ENCODE assay signal across 28 mouse cellular contexts in the genomic region with DNA sequence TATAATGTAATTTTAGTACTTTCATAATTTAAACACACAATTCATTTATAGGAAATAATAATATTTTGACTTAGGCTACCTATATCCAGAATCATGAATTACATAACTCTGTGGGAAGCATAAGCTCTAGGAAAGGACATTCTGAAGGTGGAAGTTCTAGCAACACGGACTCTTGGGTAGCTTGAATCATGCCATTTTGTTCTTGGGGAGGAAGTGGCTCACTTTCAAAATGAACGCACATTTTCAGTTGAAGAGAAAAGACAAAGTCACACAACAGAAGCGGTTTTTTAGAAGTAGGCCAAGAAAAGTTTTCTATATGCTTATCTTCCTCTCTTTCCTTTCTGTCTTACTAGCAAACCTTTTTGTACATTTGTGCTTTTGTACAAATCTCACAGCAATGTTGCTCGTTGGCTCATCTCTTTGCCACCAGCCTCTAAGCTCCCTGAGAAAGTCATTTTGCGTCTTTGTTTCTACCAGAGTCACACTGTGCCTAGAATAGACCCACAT. TPM values are rescaled to one million over a fixed set of nuclear protein-coding genes. Genes with fewer than 3 reads are reported as not detected.
DNase-seq lines count a peak whose midpoint lies in the region; ATAC-seq and TF ChIP-seq lines count a peak whose summit lies in the region.
"Had no signal": no experiment of that assay in that cellular context is flagged by ENCODE, and none has a peak within 500 bp of the region (broad histone marks: within the 10 kb centered on the region; RNA-seq: fewer than 3 reads in every experiment).

No protein-coding gene starts in this region.

- H3K9ac ChIP-seq in midbrain, embryonic 11.5 days (ENCODE audit: low read length) = no peak overlapping the region
- no peak overlapping the region for H3K9ac ChIP-seq in heart, adult 2 months (ENCODE audit: low read depth, low read length)
- no peak overlapping the region for H3K9ac ChIP-seq in hindbrain, embryonic 16.5 days (ENCODE audit: low read depth, low read length)
- H3K9ac ChIP-seq: embryonic facial prominence, embryonic 13.5 days; forebrain, embryonic 12.5 days; forebrain, embryonic 15.5 days; hindbrain, embryonic 12.5 days; hindbrain, embryonic 15.5 days had no signal

- no peak for TF ChIP-seq CTCF in heart, adult 2 months (IDR thresholded peaks at IDR 0.05)

- H3K4me2 ChIP-seq in midbrain, embryonic 11.5 days = no peak overlapping the region
- no peak overlapping the region for H3K4me2 ChIP-seq in hindbrain, embryonic 16.5 days (ENCODE audit: low read length)
- H3K4me2 ChIP-seq: embryonic facial prominence, embryonic 13.5 days; forebrain, embryonic 12.5 days; forebrain, embryonic 15.5 days; heart, embryonic 11.5 days; hindbrain, embryonic 12.5 days; hindbrain, embryonic 15.5 days had no signal

- intact Hi-C loops in heart, adult 2 months (cut with DNase I) = no loop called here

- no peaks in the 10 kb centered on the region for H3K9me3 ChIP-seq in midbrain, embryonic 11.5 days (ENCODE audit: control insufficient read depth, low read length)
- H3K9me3 ChIP-seq in midbrain, embryonic 10.5 days (replicated peaks) = no peaks in the 10 kb centered on the region
- no peaks in the 10 kb centered on the region for H3K9me3 ChIP-seq in hindbrain, embryonic 16.5 days (ENCODE audit: control insufficient read depth, low read length)
- H3K9me3 ChIP-seq: embryonic facial prominence, embryonic 10.5 days; embryonic facial prominence, embryonic 13.5 days; forebrain, embryonic 12.5 days; forebrain, embryonic 15.5 days; hindbrain, embryonic 12.5 days; hindbrain, embryonic 15.5 days had no signal

- H3K79me2 ChIP-seq in heart, adult 2 months (replicated peaks; ENCODE audit: control insufficient read depth, insufficient read depth, low read length) = no peaks in the 10 kb centered on the region

- no peaks in the 10 kb centered on the region for H3K36me3 ChIP-seq in midbrain, embryonic 11.5 days (ENCODE audit: control insufficient read depth, insufficient read depth, low read length)
- H3K36me3 ChIP-seq in midbrain, embryonic 10.5 days = no peaks in the 10 kb centered on the region
- no peaks in the 10 kb centered on the region for H3K36me3 ChIP-seq in heart, adult 2 months (ENCODE audit: control insufficient read depth, insufficient read depth, low read length)
- no peaks in the 10 kb centered on the region for H3K36me3 ChIP-seq in hindbrain, embryonic 16.5 days (ENCODE audit: control insufficient read depth, insufficient read depth, low read length)
- H3K36me3 ChIP-seq: embryonic facial prominence, embryonic 10.5 days; embryonic facial prominence, embryonic 13.5 days; forebrain, embryonic 12.5 days; forebrain, embryonic 15.5 days; hindbrain, embryonic 12.5 days; hindbrain, embryonic 15.5 days had no signal

- no peaks in the 10 kb centered on the region for H3K4me1 ChIP-seq in midbrain, embryonic 11.5 days (ENCODE audit: control insufficient read depth, insufficient read depth, low read length)
- no peaks in the 10 kb centered on the region for H3K4me1 ChIP-seq in midbrain, embryonic 10.5 days
- no peaks in the 10 kb centered on the region for H3K4me1 ChIP-seq in heart, adult 2 months (ENCODE audit: control insufficient read depth, insufficient read depth, low read length)
- no peaks in the 10 kb centered on the region for H3K4me1 ChIP-seq in hindbrain, embryonic 16.5 days (ENCODE audit: control insufficient read depth, insufficient read depth, low read depth, low read length)
- H3K4me1 ChIP-seq: embryonic facial prominence, embryonic 10.5 days; embryonic facial prominence, embryonic 13.5 days; forebrain, embryonic 12.5 days; forebrain, embryonic 15.5 days; hindbrain, embryonic 12.5 days; hindbrain, embryonic 15.5 days had no signal

- no peak overlapping the region for H3K27ac ChIP-seq in midbrain, embryonic 11.5 days (ENCODE audit: low read depth, low read length)
- no peak overlapping the region for H3K27ac ChIP-seq in midbrain, embryonic 10.5 days (replicated peaks)
- H3K27ac ChIP-seq in heart, adult 2 months = no peak overlapping the region
- H3K27ac ChIP-seq in hindbrain, embryonic 16.5 days (ENCODE audit: low read depth, low read length) = no peak overlapping the region
- H3K27ac ChIP-seq: embryonic facial prominence, embryonic 10.5 days; embryonic facial prominence, embryonic 13.5 days; forebrain, embryonic 12.5 days; forebrain, embryonic 15.5 days; hindbrain, embryonic 12.5 days; hindbrain, embryonic 15.5 days had no signal

- TF ChIP-seq EP300 in heart, adult 2 months (IDR thresholded peaks at IDR 0.05; ENCODE audit: insufficient read depth, low read depth, low read length) = no peak

- no peaks in the 10 kb centered on the region for H3K27me3 ChIP-seq in midbrain, embryonic 11.5 days (ENCODE audit: control insufficient read depth, insufficient read depth, low read length)
- H3K27me3 ChIP-seq in midbrain, embryonic 10.5 days (ENCODE audit: low read depth, poor library complexity, severe bottlenecking) = no peaks in the 10 kb centered on the region
- no peaks in the 10 kb centered on the region for H3K27me3 ChIP-seq in heart, adult 2 months (ENCODE audit: control insufficient read depth, insufficient read depth, low read length)
- H3K27me3 ChIP-seq in hindbrain, embryonic 16.5 days (replicated peaks; ENCODE audit: control insufficient read depth, insufficient read depth, low read length) = no peaks in the 10 kb centered on the region
- H3K27me3 ChIP-seq: embryonic facial prominence, embryonic 13.5 days; forebrain, embryonic 12.5 days; forebrain, embryonic 15.5 days; hindbrain, embryonic 12.5 days; hindbrain, embryonic 15.5 days had no signal

- 85% methylated on average over 5 of the region's 5 CpGs for WGBS in midbrain, embryonic 11.5 days
- whole genome bisulfite sequencing in midbrain, embryonic 10.5 days = 89% methylated on average over 5 of the region's 5 CpGs
- WGBS in heart, adult 2 months = 88% methylated on average over 5 of the region's 5 CpGs
- 92% methylated on average over 5 of the region's 5 CpGs for WGBS in hindbrain, embryonic 16.5 days

- H3K4me3 ChIP-seq in midbrain, embryonic 11.5 days (ENCODE audit: low read depth, low read length) = no peak overlapping the region
- H3K4me3 ChIP-seq in midbrain, embryonic 10.5 days = no peak overlapping the region
- no peak overlapping the region for H3K4me3 ChIP-seq in heart, adult 2 months
- H3K4me3 ChIP-seq in hindbrain, embryonic 16.5 days (ENCODE audit: low read length) = no peak overlapping the region
- H3K4me3 ChIP-seq: embryonic facial prominence, embryonic 10.5 days; embryonic facial prominence, embryonic 13.5 days; erythroblast, embryonic 14.5 days; forebrain, embryonic 12.5 days; forebrain, embryonic 15.5 days; hindbrain, embryonic 12.5 days; hindbrain, embryonic 15.5 days had no signal

- no peak for TF ChIP-seq POLR2A in heart, adult 2 months (IDR thresholded peaks at IDR 0.05; ENCODE audit: insufficient read depth, low read depth, low read length)

- ATAC-seq in midbrain, embryonic 11.5 days (ENCODE audit: low FRiP score) = no peak
- ATAC-seq in hindbrain, embryonic 16.5 days = no peak
- ATAC-seq: forebrain, embryonic 15.5 days; inflammation-experienced regulatory T-cells, adult 6 months; intestine, embryonic 16.5 days had no signal

- DNase-seq in midbrain, embryonic 11.5 days (ENCODE audit: low spot score, missing footprints) = peak; percentile 72
- DNase-seq in midbrain, embryonic 10.5 days (ENCODE audit: low spot score) = no peak
- DNase-seq in CD4-positive, CD25-positive, alpha-beta regulatory T cell, adult 2 months (ENCODE audit: low read depth, low spot score) = peak; percentile 23
- peak; percentile 42 for DNase-seq in induced T-regulatory cell, adult 2 months (ENCODE audit: low read depth)
- DNase-seq in heart, adult 2 months = no peak
- DNase-seq: adrenal gland, adult 8-10 months; adrenal gland, postnatal 25 days; B cell, adult 2 months; cerebellum, adult 2 months; cerebellum, postnatal 10 days; cerebellum, postnatal 36 days; embryo, embryonic 11 days; gastrocnemius, postnatal 25 days; heart, adult 18-20 months; kidney, adult 18-20 months had no signal

RNA-seq across cellular contexts. Expression of a gene that starts 11.2 kb away (rescaled TPM):
- 94.2 and 97.7 TPM in 2 replicates for polyA plus RNA-seq in midbrain, embryonic 11.5 days (2014; fragmentation: Nextera tagmentation; extraction: Ambion mirVana)
- 44.5 and 66.7 TPM in 2 replicates for polyA plus RNA-seq in midbrain, embryonic 10.5 days (2016; fragmentation: Nextera tagmentation; extraction: Ambion mirVana)
- total RNA-seq in heart, adult 2 months (2021) = 10 to 100 TPM; 12.3 to 13.5 TPM
- 7.2 and 13.3 TPM in 2 replicates for polyA plus RNA-seq in heart, adult 2 months (2012; rRNA removed)
- 63.3 and 66.6 TPM in 2 replicates for polyA plus RNA-seq in hindbrain, embryonic 16.5 days (2015; fragmentation: Nextera tagmentation; extraction: Ambion mirVana)

RNA-seq across cellular contexts. Expression of a gene that starts 49.5 kb away (rescaled TPM):
- polyA plus RNA-seq in midbrain, embryonic 11.5 days (2014; fragmentation: Nextera tagmentation; extraction: Ambion mirVana) = 1.6 and 2.4 TPM in 2 replicates
- 2.7 and 3.0 TPM in 2 replicates for polyA plus RNA-seq in midbrain, embryonic 10.5 days (2016; fragmentation: Nextera tagmentation; extraction: Ambion mirVana)
- total RNA-seq in heart, adult 2 months (2021) = under 1 TPM; 0.57 to 0.59 TPM
- not detected in 2 replicates for polyA plus RNA-seq in heart, adult 2 months (2012; rRNA removed)
- 0.95 and 1.3 TPM in 2 replicates for polyA plus RNA-seq in hindbrain, embryonic 16.5 days (2015; fragmentation: Nextera tagmentation; extraction: Ambion mirVana)
- total RNA-seq: gastrocnemius, adult 8-10 months had no signal
- polyA plus RNA-seq: cortical plate, adult 2 months; erythroblast, embryonic 14.5 days had no signal

RNA-seq across cellular contexts. Expression of a gene that starts 49.5 kb away (rescaled TPM):
- polyA plus RNA-seq in midbrain, embryonic 11.5 days (2014; fragmentation: Nextera tagmentation; extraction: Ambion mirVana) = 159 and 170 TPM in 2 replicates
- polyA plus RNA-seq in midbrain, embryonic 10.5 days (2016; fragmentation: Nextera tagmentation; extraction: Ambion mirVana) = 105 and 115 TPM in 2 replicates
- total RNA-seq in heart, adult 2 months (2021) = 100 to 1,000 TPM; 147 to 166 TPM
- polyA plus RNA-seq in heart, adult 2 months (2012; rRNA removed) = 56.5 and 119 TPM in 2 replicates
- polyA plus RNA-seq in hindbrain, embryonic 16.5 days (2015; fragmentation: Nextera tagmentation; extraction: Ambion mirVana) = 118 and 125 TPM in 2 replicates

Comparison
In these comparisons a context has a peak if more than half of its experiments do, and no peak if none do; other contexts are left out.
1. DNase-seq: peak in midbrain, embryonic 11.5 days (single experiment), CD4-positive, CD25-positive, alpha-beta regulatory T cell, adult 2 months (single experiment) and induced T-regulatory cell, adult 2 months (single experiment); none in midbrain, embryonic 10.5 days (single experiment) and heart, adult 2 months (0 of 2).